Mouse (Mus musculus) bone marrow macrophage, adult 2 months (primary cell): ENCODE measurements at regions not wholly inside any gene's neighbourhood (a gene's known extent, or its start where the extent isn't known, plus 50 kb on each side); places are given as distances from the start of the nearest gene placed in this dataset.

ENCODE experiments used
- CTCF ChIP-seq: IDR thresholded peaks from 2 replicates; pipeline ENCODE4 v1.5.1; 2012; ENCODE audit warnings: low read depth, mild to moderate bottlenecking, low read length, moderate library complexity
- POLR2A ChIP-seq: IDR thresholded peaks from 2 replicates; pipeline ENCODE4 v1.6.1; 2012; ENCODE audit warnings: mild to moderate bottlenecking, low read depth, low read length, borderline replicate concordance

DNA sequence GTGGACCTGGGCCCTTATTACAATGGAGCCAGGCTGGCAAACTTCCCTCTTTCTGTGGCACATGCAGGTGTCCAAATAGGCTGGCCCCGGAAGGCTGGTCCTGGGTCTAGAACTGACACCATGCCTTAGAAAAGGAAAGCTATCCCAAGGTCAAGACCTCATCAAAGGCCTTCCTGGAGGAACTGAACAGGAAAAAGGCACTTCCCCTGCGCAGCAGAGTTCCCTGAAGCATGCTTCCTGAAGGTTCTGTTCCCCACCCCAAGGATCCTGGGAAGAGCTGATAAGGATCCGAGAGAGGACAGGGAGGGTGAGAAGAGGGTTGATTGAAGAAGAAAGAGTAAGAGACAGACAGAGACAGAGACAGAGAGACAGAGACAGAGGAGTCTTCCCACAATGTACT is 204.0 kb downstream of the Bcor start:
- TF ChIP-seq CTCF (no peak), POLR2A (no peak)
